Mouse (Mus musculus): Measurements from ENCODE around the gene Abca8b.

- TF ChIP-seq POLR2AphosphoS2 (IDR thresholded peaks at IDR 0.05; ENCODE audit: insufficient read length, low read depth) (no peak), POLR2A (IDR thresholded peaks at IDR 0.05; ENCODE audit: insufficient read length, low read depth) (no peak), USF1 (IDR thresholded peaks at IDR 0.05; ENCODE audit: low read depth) (no peak), TCF3 (IDR thresholded peaks at IDR 0.05; ENCODE audit: insufficient read length, low read depth) (no peak), MYOD1 (IDR thresholded peaks at IDR 0.05; ENCODE audit: control insufficient read depth in 1 of 3, insufficient read length in 2 of 3, low read depth in 2 of 3) (no peak), MAX (IDR thresholded peaks at IDR 0.05; ENCODE audit: low read depth) (no peak), TCF12 (IDR thresholded peaks at IDR 0.05; ENCODE audit: insufficient read depth, poor library complexity, severe bottlenecking) (no peak), MYOG (IDR thresholded peaks at IDR 0.05; ENCODE audit: control insufficient read depth in 1 of 3, insufficient read depth in 1 of 3, insufficient read length in 2 of 3, low read depth in 2 of 3) (no peak), CEBPB (IDR thresholded peaks at IDR 0.05; ENCODE audit: insufficient read depth, poor library complexity, severe bottlenecking) (no peak), E2F4 (IDR thresholded peaks at IDR 0.05; ENCODE audit: insufficient read depth) (no peak), REST (IDR thresholded peaks at IDR 0.05; ENCODE audit: insufficient read depth, insufficient read length) (no peak), SRF (IDR thresholded peaks at IDR 0.05; ENCODE audit: control insufficient read depth, insufficient read length, low read depth) (no peak)
Measured at GRCm38 (mm10) chr11:109893894-109894804, 101.5 kb downstream of the Abca8b start.

All from myocyte (in vitro differentiated cells).